Mouse (Mus musculus) small intestine, adult 10 weeks (tissue): ENCODE results near the gene Hecw1. TPM values are rescaled to one million over a fixed set of nuclear protein-coding genes. Genes with fewer than 3 reads are reported as not detected.

ENCODE experiments used
- polyA plus RNA-seq: library from polyadenylated mRNA; stranded (reverse); fragments of 350-450 nt; fragmentation: Illumina TruSeq; extraction: RNeasy Lipid Tissue Mini Kit (QIAGEN cat#74804); gene quantifications from one replicate; pipeline ENCODE4 v1.2.3, GENCODE M21; 2014; ENCODE audit warnings: low replicate concordance

Hecw1 gene
- 0.11 TPM for polyA plus RNA-seq

GRCm38 (mm10) chr13:14522906-14523269 lies at the start of gene Hecw1:
TSS of gene Hecw1 (minus strand) at chr13:14523228.

Other genes starting within 250 kb of the Hecw1 start
- gene Mrpl32, start 89.9 kb upstream of the Hecw1 start, polyA plus RNA-seq = 173 TPM
- gene Psma2, start 90.0 kb upstream of the Hecw1 start, polyA plus RNA-seq = 137 TPM
- gene AW209491, start 106.9 kb upstream of the Hecw1 start, polyA plus RNA-seq = 8.9 TPM